Mouse (Mus musculus): ENCODE data around the gene Ntrk3.

GRCm38 (mm10) chr7:78722051-78722450, 15.8 kb downstream of the Ntrk3 start:
- TF ChIP-seq CTCF (IDR thresholded peaks at IDR 0.05; ENCODE audit: control insufficient read depth, insufficient read depth, insufficient replicate concordance, low read depth, low read length) (no peak), POLR2A (IDR thresholded peaks at IDR 0.05; ENCODE audit: control insufficient read depth, low read depth, low read length) (no peak)

Measured in testis, adult 2 months (tissue).